Mouse (Mus musculus): Measurements from ENCODE around the gene Kcnk18. TPM values are rescaled to one million over a fixed set of nuclear protein-coding genes. Genes with fewer than 3 reads are reported as not detected.

Gene Kcnk18
- polyA plus RNA-seq, 2 experiments, result not detected

DNA sequence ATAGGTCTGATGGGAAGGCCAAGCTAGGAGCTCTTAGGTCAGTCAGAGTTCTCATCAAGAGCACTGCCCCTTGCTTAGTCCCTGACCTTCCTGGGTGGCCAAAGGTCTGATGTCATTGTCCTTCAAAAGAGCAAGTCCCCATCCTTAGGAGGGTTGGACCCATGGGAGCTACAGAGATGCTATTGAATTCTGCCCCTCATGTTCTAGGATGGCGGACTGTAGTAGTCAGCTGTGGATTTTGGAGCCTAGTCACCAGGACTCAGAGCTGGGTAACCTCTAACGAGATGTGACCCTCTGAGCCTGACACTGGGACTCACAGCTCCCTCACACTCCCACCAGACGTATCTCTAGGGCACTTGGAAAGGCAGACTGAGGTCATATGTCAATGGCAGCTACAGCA is 9.4 kb downstream of the Kcnk18 start:
- no peak overlapping the region for H3K9ac ChIP-seq (ENCODE audit: low read depth, low read length, severe bottlenecking)
- no peak for DNase-seq (ENCODE audit: low spot score)
- no peak overlapping the region for H3K4me2 ChIP-seq (replicated peaks; ENCODE audit: low read depth, low read length, severe bottlenecking)
- no peaks in the 10 kb centered on the region for H3K4me1 ChIP-seq (ENCODE audit: control insufficient read depth, insufficient read depth, low read length)
- no peak overlapping the region for H3K4me3 ChIP-seq (replicated peaks; ENCODE audit: low read length)
- WGBS, result 54% methylated on average over 3 of the region's 3 CpGs
- H3K27ac ChIP-seq (replicated peaks; ENCODE audit: low read depth, low read length), result no peak overlapping the region
- H3K27me3 ChIP-seq (ENCODE audit: control insufficient read depth, insufficient read depth, low read length), result no peaks in the 10 kb centered on the region
- no peaks in the 10 kb centered on the region for H3K36me3 ChIP-seq (ENCODE audit: control insufficient read depth, insufficient read depth, low read length)
- no peaks in the 10 kb centered on the region for H3K9me3 ChIP-seq (ENCODE audit: control insufficient read depth, low read length)
- no peak for TF ChIP-seq POLR2A (IDR thresholded peaks at IDR 0.05; ENCODE audit: borderline replicate concordance, extremely low read depth, insufficient read depth, insufficient read length)
- no peak for ATAC-seq (ENCODE audit: low FRiP score, low read depth)

DNA sequence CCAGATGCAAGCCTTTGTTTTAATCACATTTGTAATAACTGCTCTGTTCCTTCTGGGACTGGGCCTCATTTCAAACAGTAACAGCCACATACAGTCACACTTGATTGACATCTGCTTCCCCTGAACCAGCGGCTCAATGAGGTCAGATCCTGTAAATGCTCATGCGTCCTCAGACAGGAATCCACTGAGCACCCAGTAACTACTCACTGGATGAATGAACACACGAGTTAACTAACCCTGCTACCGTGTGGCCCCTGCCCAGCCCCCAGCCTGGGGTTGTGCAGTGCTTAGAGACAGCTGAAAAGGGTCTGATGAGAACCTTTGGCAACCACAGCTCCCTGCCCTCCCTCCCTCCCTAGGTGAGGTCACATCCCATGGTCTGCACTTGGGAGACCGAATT is 13.8 kb downstream of the Kcnk18 start:
- Histone ChIP-seq H3K36me3 (ENCODE audit: control insufficient read depth, insufficient read depth, low read length) (no peaks in the 10 kb centered on the region), H3K4me2 (replicated peaks; ENCODE audit: low read depth, low read length, severe bottlenecking) (no peak overlapping the region), H3K9ac (ENCODE audit: low read depth, low read length, severe bottlenecking) (no peak overlapping the region), H3K27me3 (ENCODE audit: control insufficient read depth, insufficient read depth, low read length) (no peaks in the 10 kb centered on the region), H3K4me1 (ENCODE audit: control insufficient read depth, insufficient read depth, low read length) (no peaks in the 10 kb centered on the region), H3K4me3 (replicated peaks; ENCODE audit: low read length) (no peak overlapping the region), H3K27ac (replicated peaks; ENCODE audit: low read depth, low read length) (no peak overlapping the region), H3K9me3 (ENCODE audit: control insufficient read depth, low read length) (no peaks in the 10 kb centered on the region)
- ATAC-seq (ENCODE audit: low FRiP score, low read depth) (no peak), DNase-seq (ENCODE audit: low spot score) (no peak)
- WGBS, result 67% methylated on average over 5 of the region's 5 CpGs
- TF ChIP-seq POLR2A (IDR thresholded peaks at IDR 0.05; ENCODE audit: borderline replicate concordance, extremely low read depth, insufficient read depth, insufficient read length), result no peak

DNA sequence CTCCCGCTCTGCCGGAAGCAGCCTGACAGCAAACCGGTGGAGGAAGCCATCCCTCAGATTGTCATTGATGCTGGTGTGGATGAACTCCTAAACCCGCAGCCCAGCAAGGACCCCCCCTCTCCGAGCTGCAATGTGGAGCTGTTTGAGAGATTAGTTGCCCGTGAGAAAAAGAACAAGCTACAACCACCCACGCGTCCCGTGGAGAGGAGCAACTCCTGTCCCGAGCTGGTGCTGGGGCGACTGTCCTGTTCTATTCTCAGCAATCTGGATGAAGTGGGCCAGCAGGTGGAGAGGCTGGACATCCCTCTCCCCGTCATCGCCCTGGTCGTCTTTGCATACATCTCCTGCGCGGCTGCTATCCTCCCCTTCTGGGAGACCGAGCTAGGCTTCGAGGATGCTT is 16.0 kb downstream of the Kcnk18 start:
- no peak overlapping the region for H3K4me3 ChIP-seq (replicated peaks; ENCODE audit: low read length)
- no peak overlapping the region for H3K4me2 ChIP-seq (replicated peaks; ENCODE audit: low read depth, low read length, severe bottlenecking)
- H3K36me3 ChIP-seq (ENCODE audit: control insufficient read depth, insufficient read depth, low read length), result no peaks in the 10 kb centered on the region
- no peak for TF ChIP-seq POLR2A (IDR thresholded peaks at IDR 0.05; ENCODE audit: borderline replicate concordance, extremely low read depth, insufficient read depth, insufficient read length)
- no peak for ATAC-seq (ENCODE audit: low FRiP score, low read depth)
- no peak overlapping the region for H3K9ac ChIP-seq (ENCODE audit: low read depth, low read length, severe bottlenecking)
- no peaks in the 10 kb centered on the region for H3K27me3 ChIP-seq (ENCODE audit: control insufficient read depth, insufficient read depth, low read length)
- WGBS, result 89% methylated on average over 18 of the region's 18 CpGs
- H3K4me1 ChIP-seq (ENCODE audit: control insufficient read depth, insufficient read depth, low read length), result no peaks in the 10 kb centered on the region
- no peak for DNase-seq (ENCODE audit: low spot score)
- no peaks in the 10 kb centered on the region for H3K9me3 ChIP-seq (ENCODE audit: control insufficient read depth, low read length)
- H3K27ac ChIP-seq (replicated peaks; ENCODE audit: low read depth, low read length), result no peak overlapping the region

DNA sequence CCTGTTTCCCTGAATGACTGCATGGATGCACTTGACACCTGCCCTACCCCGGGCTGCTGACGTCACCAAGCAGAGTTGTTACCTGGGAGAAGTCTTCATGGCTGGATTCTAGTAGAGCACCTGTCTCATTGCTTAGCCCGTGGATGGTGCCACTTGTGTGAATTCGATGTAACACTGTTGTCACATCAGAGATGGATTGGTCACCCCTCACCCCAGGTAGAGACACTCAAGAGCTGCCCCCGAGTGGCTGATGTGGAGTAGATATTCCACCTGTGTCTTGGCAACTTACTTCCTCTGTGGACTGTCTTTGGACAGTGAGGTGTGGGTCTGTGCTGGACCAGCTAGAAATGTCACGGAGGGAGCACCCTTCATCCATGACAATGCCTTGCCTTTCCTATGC is 17.0 kb downstream of the Kcnk18 start:
- Histone ChIP-seq H3K36me3 (ENCODE audit: control insufficient read depth, insufficient read depth, low read length) (no peaks in the 10 kb centered on the region), H3K4me1 (ENCODE audit: control insufficient read depth, insufficient read depth, low read length) (no peaks in the 10 kb centered on the region), H3K9ac (ENCODE audit: low read depth, low read length, severe bottlenecking) (no peak overlapping the region), H3K4me3 (replicated peaks; ENCODE audit: low read length) (no peak overlapping the region), H3K27ac (replicated peaks; ENCODE audit: low read depth, low read length) (no peak overlapping the region), H3K4me2 (replicated peaks; ENCODE audit: low read depth, low read length, severe bottlenecking) (no peak overlapping the region), H3K9me3 (ENCODE audit: control insufficient read depth, low read length) (no peaks in the 10 kb centered on the region), H3K27me3 (ENCODE audit: control insufficient read depth, insufficient read depth, low read length) (no peaks in the 10 kb centered on the region)
- DNase-seq (ENCODE audit: low spot score) (no peak), ATAC-seq (ENCODE audit: low FRiP score, low read depth) (no peak)
- TF ChIP-seq POLR2A (IDR thresholded peaks at IDR 0.05; ENCODE audit: borderline replicate concordance, extremely low read depth, insufficient read depth, insufficient read length), result no peak
- WGBS, result 83% methylated on average over 6 of the region's 6 CpGs

DNA sequence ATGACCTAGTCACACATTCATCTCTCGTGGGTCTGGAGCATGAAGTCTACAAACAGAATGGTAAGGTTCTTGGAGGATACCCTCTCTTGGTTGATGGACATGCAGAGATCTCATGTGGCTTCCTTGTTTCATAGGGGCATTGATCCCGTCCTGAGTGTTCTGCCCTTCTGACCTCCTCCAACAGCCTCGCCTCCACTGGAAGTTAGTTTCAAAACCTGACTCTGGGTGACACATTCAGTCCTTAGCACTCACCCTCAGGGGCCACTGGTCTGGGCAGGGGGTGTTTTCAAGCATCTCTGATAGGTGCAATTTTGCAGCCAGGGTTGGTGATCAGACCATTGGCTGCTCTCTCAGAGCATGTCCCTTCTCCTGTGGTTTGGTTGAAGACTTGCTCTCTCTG is 19.6 kb downstream of the Kcnk18 start:
- no peak for ATAC-seq (ENCODE audit: low FRiP score, low read depth)
- H3K4me1 ChIP-seq (ENCODE audit: control insufficient read depth, insufficient read depth, low read length), result no peaks in the 10 kb centered on the region
- WGBS, result 73% methylated on average over 3 of the region's 3 CpGs
- H3K9me3 ChIP-seq (ENCODE audit: control insufficient read depth, low read length), result no peaks in the 10 kb centered on the region
- no peak overlapping the region for H3K4me3 ChIP-seq (replicated peaks; ENCODE audit: low read length)
- TF ChIP-seq POLR2A (IDR thresholded peaks at IDR 0.05; ENCODE audit: borderline replicate concordance, extremely low read depth, insufficient read depth, insufficient read length), result no peak
- no peak overlapping the region for H3K4me2 ChIP-seq (replicated peaks; ENCODE audit: low read depth, low read length, severe bottlenecking)
- H3K9ac ChIP-seq (ENCODE audit: low read depth, low read length, severe bottlenecking), result no peak overlapping the region
- no peak for DNase-seq (ENCODE audit: low spot score)
- no peaks in the 10 kb centered on the region for H3K27me3 ChIP-seq (ENCODE audit: control insufficient read depth, insufficient read depth, low read length)
- H3K36me3 ChIP-seq (ENCODE audit: control insufficient read depth, insufficient read depth, low read length), result no peaks in the 10 kb centered on the region
- H3K27ac ChIP-seq (replicated peaks; ENCODE audit: low read depth, low read length), result no peak overlapping the region

All from limb, embryonic 14.5 days (tissue).